Mouse (Mus musculus): ENCODE results near the gene Ern1. TPM values are rescaled to one million over a fixed set of nuclear protein-coding genes. Genes with fewer than 3 reads are reported as not detected.

The Ern1 gene
- total RNA-seq, 2 experiments from 2014 or later: 7.3 to 9.2 TPM

GRCm38 (mm10) chr11:106364712-106365111, 122.9 kb downstream of the Ern1 start:
- H3K27ac ChIP-seq: peak overlapping the region; percentile 99
- peak; percentile 89 for DNase-seq
- TF ChIP-seq CTCF (IDR thresholded peaks at IDR 0.05): no peak
- intact Hi-C loops (cut with DNase I): loop anchor here (1.0 kb wide), 1 partner anchor 31 kb away; no protein-coding TSS in a partner anchor
- H3K4me3 ChIP-seq: peak overlapping the region; percentile 73

- intact Hi-C loops (cut with DNase I): no loop called here
- Histone ChIP-seq H3K27ac (peak overlapping the region; percentile 65), H3K4me3 (peak overlapping the region; percentile 48)
- peak; percentile 28 for TF ChIP-seq CTCF (IDR thresholded peaks at IDR 0.05)
- DNase-seq: no peak
Measured at GRCm38 (mm10) chr11:106359350-106359749, 128.3 kb downstream of the Ern1 start.

GRCm38 (mm10) chr11:106355382-106356128, 132.1 kb downstream of the Ern1 start:
- peak overlapping the region; percentile 48 for H3K4me3 ChIP-seq
- DNase-seq: peak; percentile 82
- no peak for TF ChIP-seq CTCF (IDR thresholded peaks at IDR 0.05)
- H3K27ac ChIP-seq: peak overlapping the region; percentile 91
- intact Hi-C loops (cut with DNase I): no loop called here

- intact Hi-C loops (cut with DNase I): no loop called here
- Histone ChIP-seq H3K27ac (peak overlapping the region; percentile 91), H3K4me3 (peak overlapping the region; percentile 48)
- no peak for DNase-seq
- TF ChIP-seq CTCF (IDR thresholded peaks at IDR 0.05): no peak
Measured at GRCm38 (mm10) chr11:106354181-106354580, 133.5 kb downstream of the Ern1 start.

- intact Hi-C loops (cut with DNase I): no loop called here
- no peak for DNase-seq
- TF ChIP-seq CTCF (IDR thresholded peaks at IDR 0.05): no peak
- H3K27ac ChIP-seq: peak within 1 kb of the TSS; percentile 91
- peak within 1 kb of the TSS; percentile 48 for H3K4me3 ChIP-seq
Measured at GRCm38 (mm10) chr11:106353188-106353587, 134.5 kb downstream of the Ern1 start, which contains the start of gene Scn4a. Gene Scn4a (minus strand): TSS chr11:106353288.

GRCm38 (mm10) chr11:106351941-106352340, 135.7 kb downstream of the Ern1 start:
- TF ChIP-seq CTCF (IDR thresholded peaks at IDR 0.05): no peak
- intact Hi-C loops (cut with DNase I): no loop called here
- Histone ChIP-seq H3K4me3 (no peak overlapping the region; the same call in 1 of the 2 replicates), H3K27ac (peak overlapping the region; percentile 91)
- no peak for DNase-seq

GRCm38 (mm10) chr11:106351253-106351652, 136.4 kb downstream of the Ern1 start:
- no peak for TF ChIP-seq CTCF (IDR thresholded peaks at IDR 0.05)
- peak overlapping the region; percentile 91 for H3K27ac ChIP-seq
- peak overlapping the region; percentile 44 for H3K4me3 ChIP-seq
- intact Hi-C loops (cut with DNase I): no loop called here
- DNase-seq: peak; percentile 62

- intact Hi-C loops (cut with DNase I): no loop called here
- DNase-seq: peak; percentile 89
- TF ChIP-seq CTCF (IDR thresholded peaks at IDR 0.05): no peak
- H3K27ac ChIP-seq: peak overlapping the region; percentile 91
- peak overlapping the region; percentile 57 for H3K4me3 ChIP-seq
Measured at GRCm38 (mm10) chr11:106350853-106351252, 136.8 kb downstream of the Ern1 start.

GRCm38 (mm10) chr11:106349772-106350171, 137.9 kb downstream of the Ern1 start:
- no peak overlapping the region for H3K4me3 ChIP-seq

GRCm38 (mm10) chr11:106344910-106345309, 142.7 kb downstream of the Ern1 start:
- no peak for TF ChIP-seq CTCF (IDR thresholded peaks at IDR 0.05)
- intact Hi-C loops (cut with DNase I): no loop called here
- no peak for DNase-seq
- Histone ChIP-seq H3K27ac (peak overlapping the region; percentile 56; the same call in 1 of the 2 replicates), H3K4me3 (no peak overlapping the region)

More at GRCm38 (mm10) chr11:106349772-106350171, 137.9 kb downstream of the Ern1 start:
- no peak for TF ChIP-seq CTCF (IDR thresholded peaks at IDR 0.05)
- DNase-seq: no peak
- intact Hi-C loops (cut with DNase I): no loop called here
- peak overlapping the region; percentile 91 for H3K27ac ChIP-seq

Other genes with a start within 250 kb of the Ern1 start
- gene Ftsj3, start 231.8 kb downstream of the Ern1 start, total RNA-seq (2021): 10 to 100 TPM; 21.9 to 22.3 TPM
- 100 to 1,000 TPM; 121 to 132 TPM for gene Psmc5, start 231.7 kb downstream of the Ern1 start, total RNA-seq (2021)
- 10 to 100 TPM; 10.8 to 12.8 TPM for gene Smarcd2, start 214.9 kb downstream of the Ern1 start, total RNA-seq (2021)
- gene Tcam1, start 211.2 kb downstream of the Ern1 start, total RNA-seq (2021): under 1 TPM; 0.08 TPM
- not detected for gene Gh, start 186.0 kb downstream of the Ern1 start, total RNA-seq (2021)
- gene Cd79b, start 173.1 kb downstream of the Ern1 start, total RNA-seq (2021): under 1 TPM; 0.28 to 0.64 TPM
- gene Scn4a, start 134.6 kb downstream of the Ern1 start, total RNA-seq (2021): 100 to 1,000 TPM; 439 to 468 TPM
- gene Prr29, start 122.4 kb downstream of the Ern1 start, total RNA-seq (2021): 1 to 10 TPM; 3.9 to 6.5 TPM
- 1 to 10 TPM; 4.2 to 6.2 TPM for gene Icam2, start 99.8 kb downstream of the Ern1 start, total RNA-seq (2021)
- 10 to 100 TPM; 59.2 to 65.5 TPM for gene Tex2, start 125.6 kb upstream of the Ern1 start, total RNA-seq (2021)

Data from gastrocnemius, adult 2 months (tissue).